Mouse (Mus musculus): ENCODE results near the gene Zscan2.

DNA sequence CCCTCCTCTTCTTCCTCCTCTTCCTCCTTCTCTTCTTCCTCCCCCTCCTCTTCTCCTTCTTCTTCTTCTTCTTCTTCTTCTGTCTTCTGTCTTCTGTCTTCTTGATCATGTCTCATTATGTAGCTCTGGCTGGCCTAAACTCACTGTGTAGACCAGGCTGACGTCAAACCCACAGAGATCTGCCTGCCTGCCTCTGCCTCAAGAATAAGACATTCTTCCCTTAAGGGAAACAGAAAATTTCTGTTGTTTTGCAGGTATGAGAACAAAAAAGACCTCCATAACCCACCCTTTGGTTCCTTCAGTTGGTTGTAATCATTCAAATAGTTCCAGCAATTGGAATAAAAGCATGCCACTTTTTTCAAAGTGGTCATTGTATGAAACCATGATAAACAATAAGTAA, 3.4 kb downstream of the Zscan2 start:
- no peak for TF ChIP-seq CTCF (IDR thresholded peaks at IDR 0.05; ENCODE audit: extremely low read depth, insufficient read length, insufficient replicate concordance, low read depth, low read length)
- TF ChIP-seq POLR2A (IDR thresholded peaks at IDR 0.05; ENCODE audit: low read depth, low read length), result no peak
